Mouse (Mus musculus) hindbrain, embryonic 15.5 days (tissue): ENCODE results near the gene Adss. TPM values are rescaled to one million over a fixed set of nuclear protein-coding genes. Genes with fewer than 3 reads are reported as not detected.

Experiments used
- ATAC-seq: fragments of 200-750 bp; cut with Nextera tagmentation; 2 replicates; pipeline ENCODE4 v1.8.0; 2017; ENCODE audit warnings: low read depth, moderate number of reproducible peaks, moderate TSS enrichment; ENCODE audit not compliant: low FRiP score
- H3K27ac ChIP-seq: fragments of 300-500 bp; sonication (generic); replicated peaks from 2 replicates; pipeline ENCODE4 v1.5.1; 2015; ENCODE audit warnings: mild to moderate bottlenecking, inconsistent platforms
- H3K27me3 ChIP-seq: fragments of 300-500 bp; sonication (generic); 2 replicates; pipeline ENCODE4 v1.6.1; 2015; ENCODE audit warnings: control low read depth, inconsistent platforms
- H3K36me3 ChIP-seq: fragments of 300-500 bp; sonication (generic); 2 replicates; pipeline ENCODE4 v1.6.1; 2015; ENCODE audit warnings: control low read depth, inconsistent platforms
- H3K4me1 ChIP-seq: fragments of 300-500 bp; sonication (generic); replicated peaks from 2 replicates; pipeline ENCODE4 v1.6.1; 2015; ENCODE audit warnings: control low read depth, inconsistent platforms
- H3K4me2 ChIP-seq: fragments of 300-500 bp; sonication (generic); 2 replicates; pipeline ENCODE4 v1.6.1; 2015; ENCODE audit warnings: moderate library complexity, mild to moderate bottlenecking, inconsistent platforms
- H3K4me3 ChIP-seq: fragments of 300-500 bp; sonication (generic); 2 replicates; pipeline ENCODE4 v1.5.1; 2015; ENCODE audit warnings: mild to moderate bottlenecking, inconsistent platforms
- H3K9ac ChIP-seq: fragments of 300-500 bp; sonication (generic); 2 replicates; pipeline ENCODE4 v1.6.1; 2015; ENCODE audit warnings: inconsistent platforms
- H3K9me3 ChIP-seq: fragments of 300-500 bp; sonication (generic); 2 replicates; pipeline ENCODE4 v1.6.1; 2016; ENCODE audit warnings: control low read depth, inconsistent platforms
- WGBS: fragments of 180-500 bp; shearing (Covaris S2); methylation state at CpG from one replicate; pipeline ENCODE4 v1.1.7; 2015; 5-methylcytosine and 5-hydroxymethylcytosine counted together
- polyA plus RNA-seq: library from polyadenylated mRNA; unstranded; fragments of >200 nt; fragmentation: Nextera tagmentation; extraction: Ambion mirVana; gene quantifications from 2 replicates; pipeline ENCODE4 v1.2.1, GENCODE M21; 2015

Gene Adss
- polyA plus RNA-seq, 1 experiment from 2014 or later, result 52.7 TPM

GRCm38 (mm10) chr1:177753496-177753895, 42.8 kb downstream of the Adss start:
- H3K4me1 ChIP-seq, result no peaks in the 10 kb centered on the region
- no peak for ATAC-seq
- H3K4me2 ChIP-seq, result no peak overlapping the region
- 42% methylated on average over 1 of the region's 1 CpGs for WGBS
- H3K36me3 ChIP-seq, result no peaks in the 10 kb centered on the region
- no peak overlapping the region for H3K9ac ChIP-seq
- H3K27ac ChIP-seq, result no peak overlapping the region
- peaks cover 14% of the 10 kb centered on the region for H3K9me3 ChIP-seq
- no peaks in the 10 kb centered on the region for H3K27me3 ChIP-seq
- H3K4me3 ChIP-seq, result no peak overlapping the region

DNA sequence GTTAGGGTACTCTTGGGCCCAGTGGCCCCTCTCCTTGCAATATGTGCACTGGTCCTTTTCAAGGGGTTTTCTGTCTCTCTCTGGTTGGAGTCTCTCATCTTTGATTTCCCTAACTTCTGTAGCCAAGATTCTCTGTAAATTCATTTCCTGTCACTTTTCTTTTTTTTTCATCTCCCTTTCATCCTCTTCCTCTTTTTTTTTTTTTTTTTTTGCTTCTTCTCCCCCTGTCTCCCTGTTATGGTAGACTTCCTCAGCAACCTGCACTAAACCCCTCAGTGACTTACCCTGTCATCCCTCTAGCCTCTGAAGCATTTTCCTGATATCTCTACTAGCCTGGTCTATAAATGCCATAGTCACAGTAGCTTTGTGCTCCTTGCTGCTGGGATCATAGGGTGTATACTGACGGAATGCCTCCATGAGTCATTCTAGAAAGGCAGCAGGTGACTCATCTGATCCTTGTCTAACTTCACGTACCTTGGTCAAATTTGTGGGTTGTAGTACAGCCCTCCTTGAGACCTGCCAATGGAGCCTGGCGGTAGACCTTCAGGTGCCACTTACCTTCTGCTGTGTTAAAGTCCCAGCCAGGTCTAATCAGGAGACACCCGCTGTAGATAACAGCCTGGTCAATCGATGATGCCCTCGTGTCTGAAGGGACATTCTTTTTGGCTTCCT, 48.3 kb downstream of the Adss start:
- no peak for ATAC-seq
- no peak overlapping the region for H3K4me2 ChIP-seq
- H3K36me3 ChIP-seq, result peaks cover 4% of the 10 kb centered on the region; the same call in 1 of the 2 replicates
- H3K27me3 ChIP-seq, result no peaks in the 10 kb centered on the region
- H3K4me1 ChIP-seq, result no peaks in the 10 kb centered on the region
- H3K27ac ChIP-seq, result no peak overlapping the region
- no peak overlapping the region for H3K4me3 ChIP-seq
- WGBS, result 95% methylated on average over 6 of the region's 6 CpGs
- H3K9ac ChIP-seq, result no peak overlapping the region
- peaks cover 14% of the 10 kb centered on the region for H3K9me3 ChIP-seq

GRCm38 (mm10) chr1:177744521-177745325, 51.6 kb downstream of the Adss start:
- Histone ChIP-seq H3K4me3 (no peak overlapping the region), H3K9me3 (no peaks in the 10 kb centered on the region; the same call in 1 of the 2 replicates), H3K4me2 (no peak overlapping the region), H3K36me3 (peaks cover 4% of the 10 kb centered on the region; the same call in 1 of the 2 replicates), H3K27ac (no peak overlapping the region), H3K27me3 (no peaks in the 10 kb centered on the region), H3K9ac (no peak overlapping the region), H3K4me1 (no peaks in the 10 kb centered on the region)
- WGBS, result 86% methylated on average over 7 of the region's 7 CpGs
- ATAC-seq, result no peak

- H3K36me3 ChIP-seq, result no peaks in the 10 kb centered on the region
- H3K4me1 ChIP-seq, result no peaks in the 10 kb centered on the region
- no peak overlapping the region for H3K4me2 ChIP-seq
- WGBS, result 83% methylated on average over 1 of the region's 1 CpGs
- no peaks in the 10 kb centered on the region for H3K9me3 ChIP-seq
- H3K27ac ChIP-seq, result no peak overlapping the region
- no peak overlapping the region for H3K4me3 ChIP-seq
- ATAC-seq, result no peak
- H3K27me3 ChIP-seq, result no peaks in the 10 kb centered on the region
- H3K9ac ChIP-seq, result no peak overlapping the region
Observed at GRCm38 (mm10) chr1:177742119-177742518, 54.2 kb downstream of the Adss start.

- WGBS, result 70% methylated on average over 1 of the region's 1 CpGs
Observed at GRCm38 (mm10) chr1:177740707-177741106, 55.6 kb downstream of the Adss start.

GRCm38 (mm10) chr1:177737505-177738105, 58.7 kb downstream of the Adss start:
- H3K27me3 ChIP-seq, result no peaks in the 10 kb centered on the region
- 68% methylated on average over 6 of the region's 6 CpGs for WGBS
- no peak overlapping the region for H3K4me2 ChIP-seq
- no peaks in the 10 kb centered on the region for H3K9me3 ChIP-seq
- H3K4me3 ChIP-seq, result no peak overlapping the region
- no peaks in the 10 kb centered on the region for H3K4me1 ChIP-seq
- no peak for ATAC-seq
- H3K36me3 ChIP-seq, result no peaks in the 10 kb centered on the region
- no peak overlapping the region for H3K27ac ChIP-seq
- no peak overlapping the region for H3K9ac ChIP-seq

More at GRCm38 (mm10) chr1:177740707-177741106, 55.6 kb downstream of the Adss start:
- Histone ChIP-seq H3K4me3 (no peak overlapping the region), H3K4me1 (no peaks in the 10 kb centered on the region), H3K9me3 (no peaks in the 10 kb centered on the region), H3K4me2 (no peak overlapping the region), H3K9ac (no peak overlapping the region), H3K27ac (no peak overlapping the region), H3K27me3 (no peaks in the 10 kb centered on the region), H3K36me3 (no peaks in the 10 kb centered on the region)
- ATAC-seq, result no peak

- Histone ChIP-seq H3K9ac (no peak overlapping the region), H3K27me3 (no peaks in the 10 kb centered on the region), H3K36me3 (no peaks in the 10 kb centered on the region), H3K4me1 (no peaks in the 10 kb centered on the region), H3K4me2 (no peak overlapping the region), H3K27ac (no peak overlapping the region), H3K4me3 (no peak overlapping the region), H3K9me3 (no peaks in the 10 kb centered on the region)
- WGBS, result 89% methylated on average over 3 of the region's 3 CpGs
- ATAC-seq, result no peak
Observed at GRCm38 (mm10) chr1:177731973-177732372, 64.3 kb downstream of the Adss start.

DNA sequence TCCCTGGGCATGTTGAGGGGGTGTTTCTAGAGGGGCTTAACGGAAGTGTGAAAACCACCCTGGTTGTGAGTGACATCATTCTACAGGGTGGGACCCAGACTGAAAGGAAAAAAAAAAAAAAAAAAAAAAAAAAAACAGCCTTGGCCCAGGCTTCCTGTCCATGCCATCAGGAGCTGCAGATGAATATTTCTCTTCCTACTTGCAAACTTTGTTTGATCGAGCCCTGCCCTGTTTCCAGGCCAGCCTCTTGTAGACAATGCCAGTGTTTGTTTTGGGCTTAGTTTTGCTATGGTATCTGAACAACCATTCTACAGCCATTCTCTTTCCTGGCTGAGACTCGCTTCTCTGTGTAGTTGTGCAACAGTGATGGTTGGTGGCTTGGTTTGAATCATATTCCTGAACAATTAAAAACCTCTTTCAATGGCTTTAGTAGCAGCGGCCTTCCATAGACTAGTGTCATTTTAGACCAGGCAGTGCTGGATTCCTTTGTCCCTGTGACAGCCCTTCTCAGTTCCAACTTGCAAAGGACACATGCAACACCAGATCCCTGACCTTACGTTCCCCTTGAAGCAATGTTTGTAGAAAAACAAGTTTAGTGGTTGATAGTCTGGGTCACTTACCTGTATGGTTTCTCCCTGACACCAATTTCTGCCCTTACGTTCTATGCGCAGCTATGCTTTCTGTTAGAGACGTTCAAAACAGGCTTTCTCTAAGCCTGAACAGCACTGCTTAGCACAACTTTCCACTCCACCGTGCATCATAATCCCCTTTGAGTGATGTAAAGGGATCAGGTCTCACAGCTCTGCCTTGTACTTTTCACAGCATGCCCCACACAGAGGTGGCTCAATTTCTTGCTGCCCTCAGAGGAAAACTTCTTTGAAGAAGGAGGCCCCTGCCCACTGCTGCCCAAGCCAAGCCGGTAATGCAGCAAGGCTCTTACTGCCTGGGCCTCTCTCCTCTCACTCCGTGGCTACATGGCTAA, 67.0 kb downstream of the Adss start, which contains the start of gene 1700016C15Rik:
1700016C15Rik (plus strand) TSS at position 772 of the 982 bp plus-strand sequence.
- no peak for ATAC-seq
- H3K4me3 ChIP-seq, result no peak within 1 kb of the TSS
- no peaks in the 10 kb centered on the region for H3K27me3 ChIP-seq
- WGBS, result 75% methylated on average over 11 of the region's 11 CpGs
- no peaks in the 10 kb centered on the region for H3K9me3 ChIP-seq
- no peaks in the 10 kb centered on the region for H3K4me1 ChIP-seq
- H3K27ac ChIP-seq, result no peak within 1 kb of the TSS
- H3K9ac ChIP-seq, result no peak within 1 kb of the TSS
- H3K4me2 ChIP-seq, result no peak within 1 kb of the TSS
- H3K36me3 ChIP-seq, result no peaks in the 10 kb centered on the region

- 95% methylated on average over 3 of the region's 3 CpGs for WGBS
- Histone ChIP-seq H3K27me3 (no peaks in the 10 kb centered on the region), H3K36me3 (no peaks in the 10 kb centered on the region), H3K4me2 (no peak overlapping the region), H3K27ac (no peak overlapping the region), H3K4me3 (no peak overlapping the region), H3K9me3 (no peaks in the 10 kb centered on the region), H3K4me1 (no peaks in the 10 kb centered on the region), H3K9ac (no peak overlapping the region)
- no peak for ATAC-seq
Observed at GRCm38 (mm10) chr1:177727883-177728525, 68.3 kb downstream of the Adss start.

DNA sequence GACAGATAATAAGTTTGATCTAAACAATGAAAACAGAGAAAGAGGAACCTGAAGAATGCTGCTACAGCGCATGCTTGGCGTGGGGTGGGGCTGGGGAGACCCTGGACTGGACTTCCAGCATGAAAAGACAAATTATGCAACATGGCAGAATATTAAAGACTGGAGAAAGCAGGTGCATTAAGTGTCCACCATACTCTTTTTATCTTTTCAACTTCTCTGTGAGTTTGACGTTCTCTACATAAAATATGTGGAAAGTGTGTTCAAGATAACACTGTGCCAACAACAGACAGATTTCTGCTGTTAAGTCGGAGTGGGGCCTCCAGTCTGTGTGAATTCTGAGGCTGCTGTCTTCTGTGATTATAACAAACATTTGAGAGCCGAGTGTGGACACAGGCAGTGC, 69.4 kb downstream of the Adss start:
- no peaks in the 10 kb centered on the region for H3K9me3 ChIP-seq
- no peak overlapping the region for H3K4me3 ChIP-seq
- ATAC-seq, result no peak
- H3K36me3 ChIP-seq, result no peaks in the 10 kb centered on the region
- no peak overlapping the region for H3K9ac ChIP-seq
- WGBS, result 83% methylated on average over 5 of the region's 5 CpGs
- H3K27me3 ChIP-seq, result no peaks in the 10 kb centered on the region
- H3K4me2 ChIP-seq, result no peak overlapping the region
- H3K27ac ChIP-seq, result no peak overlapping the region
- no peaks in the 10 kb centered on the region for H3K4me1 ChIP-seq

- Histone ChIP-seq H3K27ac (no peak overlapping the region), H3K4me3 (no peak overlapping the region), H3K4me2 (no peak overlapping the region), H3K4me1 (no peaks in the 10 kb centered on the region), H3K9ac (no peak overlapping the region), H3K9me3 (no peaks in the 10 kb centered on the region), H3K36me3 (no peaks in the 10 kb centered on the region), H3K27me3 (no peaks in the 10 kb centered on the region)
- ATAC-seq, result no peak
- WGBS, result 76% methylated on average over 4 of the region's 4 CpGs
Observed at GRCm38 (mm10) chr1:177723786-177724185, 72.5 kb downstream of the Adss start.
